8 mouse cellular contexts compared by ENCODE assay signal in the genomic region with DNA sequence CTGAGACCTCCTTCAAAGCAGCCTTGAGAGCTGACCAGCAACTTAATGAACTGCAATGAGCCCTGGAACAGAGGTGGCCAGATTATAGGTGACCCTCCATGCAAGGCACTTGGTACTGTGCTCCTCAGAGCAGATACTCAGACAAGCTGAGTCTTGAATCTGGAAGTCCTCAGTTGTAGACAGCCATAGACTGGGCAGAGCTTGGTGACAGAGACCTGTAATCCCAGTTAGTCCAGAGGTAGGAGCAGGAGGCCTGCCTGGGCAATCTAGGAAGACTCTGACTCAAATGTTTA.
DNase-seq lines count a peak whose midpoint lies in the region; ATAC-seq and TF ChIP-seq lines count a peak whose summit lies in the region.

No protein-coding gene starts in this region.

- no peaks in the 10 kb centered on the region for H3K27me3 ChIP-seq in liver, adult 2 months (ENCODE audit: control insufficient read depth, insufficient read depth, low read length)
- no peaks in the 10 kb centered on the region for H3K27me3 ChIP-seq in embryonic facial prominence, embryonic 11.5 days (ENCODE audit: control insufficient read depth, insufficient read depth, low read length)
- H3K27me3 ChIP-seq in hindbrain, embryonic 15.5 days = peaks cover 5% of the 10 kb centered on the region
- H3K27me3 ChIP-seq in myocyte (ENCODE audit: control insufficient read depth, insufficient read depth, insufficient read length) = no peaks in the 10 kb centered on the region

- TF ChIP-seq POLR2A in liver, adult 2 months (IDR thresholded peaks at IDR 0.05; ENCODE audit: extremely low read depth, insufficient read depth, low read length) = no peak
- no peak for TF ChIP-seq POLR2A in myocyte (IDR thresholded peaks at IDR 0.05; ENCODE audit: insufficient read length, low read depth)

- H3K9me3 ChIP-seq in embryonic facial prominence, embryonic 11.5 days (replicated peaks; ENCODE audit: control insufficient read depth, low read length) = no peaks in the 10 kb centered on the region
- no peaks in the 10 kb centered on the region for H3K9me3 ChIP-seq in hindbrain, embryonic 15.5 days

- intact Hi-C loops in left cerebral cortex, postnatal 25 days (cut with DNase I) = no loop called here

- no peak overlapping the region for H3K9ac ChIP-seq in liver, adult 2 months (ENCODE audit: low read depth, low read length)
- 0 out of 2 replicates have a peak overlapping the region, but pooled peaks have one; percentile 7 for H3K9ac ChIP-seq in embryonic facial prominence, embryonic 11.5 days (replicated peaks; ENCODE audit: low read length)
- H3K9ac ChIP-seq in hindbrain, embryonic 15.5 days = no peak overlapping the region

- no peaks in the 10 kb centered on the region; the same call in 1 of the 2 replicates for H3K79me2 ChIP-seq in liver, adult 2 months (ENCODE audit: control insufficient read depth, insufficient read depth, low read length)
- no peaks in the 10 kb centered on the region for H3K79me2 ChIP-seq in myocyte (ENCODE audit: control insufficient read depth, insufficient read depth)

- H3ac ChIP-seq in myocyte (ENCODE audit: control insufficient read depth, insufficient read length) = no peak overlapping the region

- no peaks in the 10 kb centered on the region for H3K36me3 ChIP-seq in liver, adult 2 months (ENCODE audit: control insufficient read depth, insufficient read depth, low read length)
- no peaks in the 10 kb centered on the region for H3K36me3 ChIP-seq in embryonic facial prominence, embryonic 11.5 days (replicated peaks; ENCODE audit: control insufficient read depth, insufficient read depth, low read depth, low read length)
- H3K36me3 ChIP-seq in hindbrain, embryonic 15.5 days = no peaks in the 10 kb centered on the region
- no peaks in the 10 kb centered on the region for H3K36me3 ChIP-seq in myocyte (ENCODE audit: control insufficient read depth, insufficient read depth)

- no peak overlapping the region for H3K4me3 ChIP-seq in liver, adult 2 months (ENCODE audit: insufficient read depth, low read depth, low read length)
- H3K4me3 ChIP-seq in embryonic facial prominence, embryonic 11.5 days (ENCODE audit: low read depth, low read length) = peak overlapping the region; percentile 31
- H3K4me3 ChIP-seq in hindbrain, embryonic 15.5 days = no peak overlapping the region
- H3K4me3 ChIP-seq in myocyte = peak overlapping the region; percentile 34

- peak overlapping the region; percentile 53 for H3K4me2 ChIP-seq in embryonic facial prominence, embryonic 11.5 days (ENCODE audit: low read depth, low read length)
- peak overlapping the region; percentile 52 for H3K4me2 ChIP-seq in hindbrain, embryonic 15.5 days
- peak overlapping the region; percentile 74 for H3K4me2 ChIP-seq in myocyte (ENCODE audit: low read depth)

- no peak for DNase-seq in liver, adult 2 months (ENCODE audit: extremely low read depth, low read depth, low spot score)
- DNase-seq in liver = no peak
- no peak for DNase-seq in embryonic facial prominence, embryonic 11.5 days (ENCODE audit: low spot score)
- no peak for DNase-seq in urinary bladder, postnatal 10 days (ENCODE audit: low spot score)
- no peak for DNase-seq in layer of hippocampus, adult 11-12 months (ENCODE audit: low spot score)
- no peak for DNase-seq in left cerebral cortex, postnatal 25 days (ENCODE audit: low spot score in 2 of 2)

- peaks cover 13% of the 10 kb centered on the region for H3K4me1 ChIP-seq in liver, adult 2 months (ENCODE audit: control insufficient read depth, insufficient read depth, low read length)
- no peaks in the 10 kb centered on the region for H3K4me1 ChIP-seq in embryonic facial prominence, embryonic 11.5 days (ENCODE audit: control insufficient read depth, insufficient read depth, low read length)
- H3K4me1 ChIP-seq in hindbrain, embryonic 15.5 days (replicated peaks) = 0 out of 2 replicates have a peak, but pooled peaks cover 5% of the 10 kb centered on the region

- no peak for TF ChIP-seq CTCF in liver, adult 2 months (IDR thresholded peaks at IDR 0.05; ENCODE audit: low read depth, low read length)

- H3K27ac ChIP-seq in liver, adult 2 months (replicated peaks; ENCODE audit: insufficient read depth, low read depth, low read length) = peak overlapping the region; percentile 17; the same call in 1 of the 2 replicates
- H3K27ac ChIP-seq in embryonic facial prominence, embryonic 11.5 days (replicated peaks; ENCODE audit: low read depth, low read length) = peak overlapping the region; percentile 47
- no peak overlapping the region for H3K27ac ChIP-seq in hindbrain, embryonic 15.5 days (replicated peaks)

- ATAC-seq in embryonic facial prominence, embryonic 11.5 days (replicated peaks; ENCODE audit: insufficient number of reproducible peaks, low FRiP score, low TSS enrichment, low read depth) = peak; percentile 78
- 0 out of 2 replicates have a peak, but pooled peaks have one; percentile 34 for ATAC-seq in hindbrain, embryonic 15.5 days (ENCODE audit: low FRiP score, low read depth)

TF ChIP-seq in myocyte, 11 proteins besides CTCF, POLR2A, EP300 and RAD21:
- TF ChIP-seq MYOG (IDR thresholded peaks at IDR 0.05; ENCODE audit: control insufficient read depth in 1 of 3, insufficient read depth in 1 of 3, insufficient read length in 2 of 3, low read depth in 2 of 3) (no peak), MYOD1 (IDR thresholded peaks at IDR 0.05; ENCODE audit: control insufficient read depth in 1 of 3, insufficient read length in 2 of 3, low read depth in 2 of 3) (no peak), TCF12 (IDR thresholded peaks at IDR 0.05; ENCODE audit: insufficient read depth, poor library complexity, severe bottlenecking) (no peak), MAX (IDR thresholded peaks at IDR 0.05; ENCODE audit: low read depth) (no peak), CEBPB (IDR thresholded peaks at IDR 0.05; ENCODE audit: insufficient read depth, poor library complexity, severe bottlenecking) (no peak)
TF ChIP-seq in myocyte: peak in this region for 0.

Comparison
In these comparisons a context has a peak if more than half of its experiments do, and no peak if none do; other contexts are left out.
1. H3K4me3 ChIP-seq: peak in embryonic facial prominence, embryonic 11.5 days (single experiment) and myocyte (single experiment); none in liver, adult 2 months (single experiment) and hindbrain, embryonic 15.5 days (single experiment).
2. Peak in every context shown above with its lines, with median percentiles within 50 percentile points of each other: H3K4me2 ChIP-seq.